Mouse (Mus musculus): Measurements from ENCODE around the gene Rnf10.

DNA sequence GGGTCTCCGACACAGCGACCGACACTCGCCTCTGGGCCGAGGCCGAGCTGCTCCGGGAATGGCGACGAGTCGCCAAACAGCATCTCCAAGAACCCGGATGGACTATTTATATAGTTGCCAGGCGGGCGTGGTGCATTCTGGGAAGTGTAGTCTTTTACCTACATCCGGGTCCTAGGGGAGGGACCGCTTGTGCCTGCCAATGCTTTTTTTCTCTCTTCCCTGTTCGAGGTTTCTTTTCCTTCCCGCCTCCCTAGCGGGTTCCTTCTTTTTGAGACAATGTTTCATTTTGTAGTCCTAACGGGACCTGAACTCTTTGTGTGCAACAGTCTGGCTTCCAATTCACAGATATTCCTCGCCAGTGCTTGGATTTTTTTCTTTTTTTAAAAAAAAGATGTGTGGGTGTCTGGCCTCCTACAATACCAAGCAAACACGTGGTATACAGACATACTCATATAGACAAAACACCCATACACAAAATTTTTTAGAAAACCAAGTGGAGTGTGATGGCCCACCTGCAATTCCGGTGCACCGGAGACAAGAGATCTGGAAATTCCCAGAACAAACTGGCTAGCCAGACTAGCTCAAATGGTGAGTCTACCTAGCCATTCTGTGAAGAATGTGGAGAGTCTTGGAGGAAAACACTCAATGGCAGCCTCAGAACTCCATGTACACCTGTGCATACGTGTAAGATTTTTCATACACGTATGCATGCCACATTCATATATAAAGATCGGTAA lies at the start of gene Rnf10:
- TF ChIP-seq GATA1 (IDR thresholded peaks at IDR 0.05; ENCODE audit: borderline replicate concordance, low read length) (no peak), FLI1 (IDR thresholded peaks at IDR 0.05; ENCODE audit: low read length) (no peak)
